Mouse (Mus musculus) CH12.LX (cell line): ENCODE results near the gene Tppp.

Experiments
- BHLHE40 ChIP-seq: IDR thresholded peaks from 2 replicates; pipeline ENCODE4 v1.6.1; 2011; ENCODE audit warnings: mild to moderate bottlenecking, low read depth, low read length, improper control_type of control experiment
- CHD2 ChIP-seq: IDR thresholded peaks from 2 replicates; pipeline ENCODE4 v1.6.1; 2011; ENCODE audit warnings: low read length, improper control_type of control experiment
- CTCF ChIP-seq, 2 experiments: IDR thresholded peaks in 1 of 2; conservative IDR thresholded peaks in 1 of 2; 2 replicates each; pipeline ENCODE4 v1.5.1; 2011 to 2012; ENCODE audit warnings: low read depth in 2 of 2, low read length in 2 of 2, improper control_type of control experiment in 1 of 2, inconsistent platforms in 1 of 2, mild to moderate bottlenecking in 1 of 2, moderate library complexity in 1 of 2
- E2F4 ChIP-seq: IDR thresholded peaks from 2 replicates; pipeline ENCODE4 v1.6.1; 2011; ENCODE audit warnings: low read depth, low read length, improper control_type of control experiment; ENCODE audit not compliant: insufficient replicate concordance
- JUND ChIP-seq: conservative IDR thresholded peaks from 2 replicates; pipeline ENCODE4 v1.6.1; 2011; ENCODE audit warnings: low read depth, low read length, improper control_type of control experiment
- POLR2A ChIP-seq: IDR thresholded peaks from 2 replicates; pipeline ENCODE4 v1.6.1; 2011; ENCODE audit warnings: low read depth, mild to moderate bottlenecking, improper control_type of control experiment, low read length
- POLR2AphosphoS2 ChIP-seq: IDR thresholded peaks from 2 replicates; pipeline ENCODE4 v1.6.1; 2011; ENCODE audit warnings: low read depth, low read length, improper control_type of control experiment
- SIN3A ChIP-seq: IDR thresholded peaks from 2 replicates; pipeline ENCODE4 v1.6.1; 2012; ENCODE audit warnings: low read length, improper control_type of control experiment, inconsistent platforms
- TCF12 ChIP-seq: IDR thresholded peaks from 2 replicates; pipeline ENCODE4 v1.6.1; 2014; ENCODE audit warnings: low read depth, mild to moderate bottlenecking, inconsistent platforms, low read length, improper control_type of control experiment
- USF1 ChIP-seq: IDR thresholded peaks from 2 replicates; pipeline ENCODE4 v1.6.1; 2014; ENCODE audit warnings: low read depth, mild to moderate bottlenecking, inconsistent platforms, low read length, improper control_type of control experiment
- USF2 ChIP-seq: conservative IDR thresholded peaks from 2 replicates; pipeline ENCODE4 v1.6.1; 2011; ENCODE audit warnings: low read depth, low read length, improper control_type of control experiment

GRCm38 (mm10) chr13:74030691-74031090, 21.5 kb downstream of the Tppp start:
- no peak for TF ChIP-seq JUND
- TF ChIP-seq POLR2A = no peak
- TF ChIP-seq TCF12 = no peak
- no peak for TF ChIP-seq USF2
- TF ChIP-seq USF1 = no peak
- TF ChIP-seq BHLHE40 = no peak
- no peak for TF ChIP-seq POLR2AphosphoS2
- TF ChIP-seq CTCF (conservative IDR thresholded peaks at IDR 0.05 in 1 of 2, IDR thresholded peaks at IDR 0.05 in 1 of 2; ENCODE audit: low read depth in 2 of 2, low read length in 2 of 2) = no peak
- no peak for TF ChIP-seq SIN3A
- TF ChIP-seq CHD2 = no peak
- TF ChIP-seq E2F4 = no peak
